Comparison of ENCODE assay signal across 22 mouse cellular contexts in the genomic region with DNA sequence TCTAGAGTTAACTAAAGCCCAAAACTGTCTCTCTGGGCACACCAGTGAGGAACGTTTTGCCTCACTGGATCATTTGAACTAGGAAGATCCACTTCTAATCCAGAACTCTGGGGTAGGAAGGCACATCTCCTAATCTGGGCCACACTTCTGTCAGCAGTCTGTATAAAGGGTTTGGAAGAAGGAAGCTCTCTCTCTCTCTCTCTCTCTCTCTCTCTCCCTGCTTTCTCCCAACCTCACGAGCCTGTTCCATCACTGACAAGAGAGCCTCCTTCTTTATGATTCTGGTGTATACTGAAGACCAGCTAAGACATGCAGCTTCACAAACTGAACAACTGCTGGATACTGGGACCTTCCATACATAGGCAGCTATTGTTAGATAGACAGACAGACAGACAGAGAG. TPM values are rescaled to one million over a fixed set of nuclear protein-coding genes. Genes with fewer than 3 reads are reported as not detected.
DNase-seq lines count a peak whose midpoint lies in the region; ATAC-seq lines count a peak whose summit lies in the region.
"Had no signal": no experiment of that assay in that cellular context is flagged by ENCODE, and none has a peak within 500 bp of the region (broad histone marks: within the 10 kb centered on the region; RNA-seq: fewer than 3 reads in every experiment).

No protein-coding gene starts in this region.

- H3K36me3 ChIP-seq in kidney, embryonic 15.5 days, result no peaks in the 10 kb centered on the region
- no peaks in the 10 kb centered on the region for H3K36me3 ChIP-seq in midbrain, embryonic 10.5 days
- H3K36me3 ChIP-seq in midbrain, embryonic 11.5 days (ENCODE audit: control insufficient read depth, insufficient read depth, low read length), result no peaks in the 10 kb centered on the region
- H3K36me3 ChIP-seq in liver, embryonic 12.5 days, result no peaks in the 10 kb centered on the region
- H3K36me3 ChIP-seq in liver, embryonic 16.5 days (ENCODE audit: control insufficient read depth, insufficient read depth), result no peaks in the 10 kb centered on the region
- H3K36me3 ChIP-seq: forebrain, embryonic 10.5 days; heart, embryonic 13.5 days; limb, embryonic 10.5 days; limb, embryonic 15.5 days; lung, embryonic 15.5 days; midbrain, embryonic 15.5 days had no signal

- peaks cover 48% of the 10 kb centered on the region for H3K4me1 ChIP-seq in kidney, embryonic 15.5 days
- peaks cover 74% of the 10 kb centered on the region for H3K4me1 ChIP-seq in midbrain, embryonic 10.5 days
- peaks cover 33% of the 10 kb centered on the region for H3K4me1 ChIP-seq in midbrain, embryonic 11.5 days (ENCODE audit: control insufficient read depth, insufficient read depth, low read length)
- peaks cover 65% of the 10 kb centered on the region for H3K4me1 ChIP-seq in liver, embryonic 12.5 days
- peaks cover 29% of the 10 kb centered on the region for H3K4me1 ChIP-seq in liver, embryonic 16.5 days (ENCODE audit: control insufficient read depth, low read depth, low read length)
- H3K4me1 ChIP-seq: lung, embryonic 15.5 days had no signal

- 56% methylated on average over 2 of the region's 2 CpGs for WGBS in kidney, embryonic 15.5 days
- 83% methylated on average over 2 of the region's 2 CpGs for WGBS in midbrain, embryonic 10.5 days
- WGBS in midbrain, embryonic 11.5 days, result 86% methylated on average over 2 of the region's 2 CpGs
- 50% methylated on average over 2 of the region's 2 CpGs for WGBS in liver, embryonic 12.5 days (ENCODE audit: insufficient replicate concordance)
- 37% methylated on average over 2 of the region's 2 CpGs for WGBS in liver, embryonic 16.5 days (ENCODE audit: insufficient replicate concordance)

- no peak overlapping the region for H3K4me2 ChIP-seq in kidney, embryonic 15.5 days
- H3K4me2 ChIP-seq in midbrain, embryonic 11.5 days, result no peak overlapping the region
- no peak overlapping the region for H3K4me2 ChIP-seq in liver, embryonic 12.5 days
- no peak overlapping the region for H3K4me2 ChIP-seq in liver, embryonic 16.5 days (ENCODE audit: low read depth, low read length)
- H3K4me2 ChIP-seq: heart, embryonic 13.5 days; limb, embryonic 15.5 days; lung, embryonic 15.5 days; midbrain, embryonic 15.5 days had no signal

- no peak overlapping the region for H3K9ac ChIP-seq in kidney, embryonic 15.5 days
- H3K9ac ChIP-seq in midbrain, embryonic 11.5 days (ENCODE audit: low read length), result no peak overlapping the region
- H3K9ac ChIP-seq in liver, embryonic 12.5 days, result no peak overlapping the region
- H3K9ac ChIP-seq in liver, embryonic 16.5 days (ENCODE audit: low read depth, low read length), result no peak overlapping the region
- H3K9ac ChIP-seq: forebrain, postnatal 0 days; heart, embryonic 13.5 days; limb, embryonic 15.5 days; lung, embryonic 15.5 days; midbrain, embryonic 15.5 days had no signal

- H3K9me3 ChIP-seq in kidney, embryonic 15.5 days (replicated peaks), result no peaks in the 10 kb centered on the region; the same call in 1 of the 2 replicates
- H3K9me3 ChIP-seq in midbrain, embryonic 10.5 days (replicated peaks), result no peaks in the 10 kb centered on the region
- no peaks in the 10 kb centered on the region for H3K9me3 ChIP-seq in midbrain, embryonic 11.5 days (ENCODE audit: control insufficient read depth, low read length)
- H3K9me3 ChIP-seq in liver, embryonic 12.5 days (replicated peaks), result peaks cover 9% of the 10 kb centered on the region
- no peaks in the 10 kb centered on the region for H3K9me3 ChIP-seq in liver, embryonic 16.5 days (replicated peaks; ENCODE audit: control insufficient read depth, low read length)
- H3K9me3 ChIP-seq: forebrain, embryonic 10.5 days; heart, embryonic 13.5 days; limb, embryonic 10.5 days; limb, embryonic 15.5 days; lung, embryonic 15.5 days; midbrain, embryonic 15.5 days had no signal

- H3K4me3 ChIP-seq in kidney, embryonic 15.5 days (replicated peaks), result no peak overlapping the region
- no peak overlapping the region for H3K4me3 ChIP-seq in midbrain, embryonic 10.5 days
- no peak overlapping the region for H3K4me3 ChIP-seq in midbrain, embryonic 11.5 days (ENCODE audit: low read depth, low read length)
- H3K4me3 ChIP-seq in liver, embryonic 12.5 days, result no peak overlapping the region
- no peak overlapping the region for H3K4me3 ChIP-seq in liver, embryonic 16.5 days (ENCODE audit: low read depth, low read length)
- H3K4me3 ChIP-seq: forebrain, embryonic 10.5 days; heart, embryonic 13.5 days; limb, embryonic 10.5 days; limb, embryonic 15.5 days; lung, embryonic 15.5 days; midbrain, embryonic 15.5 days had no signal

- no peak for ATAC-seq in kidney, embryonic 15.5 days (replicated peaks; ENCODE audit: low FRiP score)
- no peak for ATAC-seq in midbrain, embryonic 11.5 days (ENCODE audit: low FRiP score)
- no peak for ATAC-seq in liver, embryonic 12.5 days
- no peak for ATAC-seq in liver, embryonic 16.5 days (ENCODE audit: low read depth)
- no peak for ATAC-seq in megakaryocyte-erythroid progenitor cell, adult 5-6 weeks (replicated peaks; ENCODE audit: low FRiP score, low TSS enrichment, poor library complexity, severe bottlenecking)
- ATAC-seq: forebrain, postnatal 0 days; intestine, postnatal 0 days; midbrain, embryonic 15.5 days had no signal

- peak overlapping the region; percentile 74; the same call in 1 of the 2 replicates for H3K27ac ChIP-seq in kidney, embryonic 15.5 days
- peak overlapping the region; percentile 23; the same call in 1 of the 2 replicates for H3K27ac ChIP-seq in midbrain, embryonic 10.5 days (replicated peaks)
- no peak overlapping the region for H3K27ac ChIP-seq in midbrain, embryonic 11.5 days (ENCODE audit: low read depth, low read length)
- peak overlapping the region; percentile 81 for H3K27ac ChIP-seq in liver, embryonic 12.5 days
- H3K27ac ChIP-seq in liver, embryonic 16.5 days (ENCODE audit: low read length), result peak overlapping the region; percentile 13
- H3K27ac ChIP-seq: forebrain, embryonic 10.5 days; heart, embryonic 13.5 days; limb, embryonic 10.5 days; limb, embryonic 15.5 days; lung, embryonic 15.5 days; midbrain, embryonic 15.5 days had no signal

- DNase-seq in kidney, adult 18-20 months, result no peak
- DNase-seq in midbrain, embryonic 10.5 days (ENCODE audit: low spot score), result no peak
- no peak for DNase-seq in midbrain, embryonic 11.5 days (ENCODE audit: low spot score, missing footprints)
- DNase-seq: cerebellum, adult 8-10 months; cerebellum, postnatal 25 days; forebrain, postnatal 0 days; right cerebral cortex, adult 18-20 months had no signal

- H3K27me3 ChIP-seq in kidney, embryonic 15.5 days, result peaks cover 24% of the 10 kb centered on the region
- peaks cover 11% of the 10 kb centered on the region for H3K27me3 ChIP-seq in midbrain, embryonic 10.5 days (ENCODE audit: low read depth, poor library complexity, severe bottlenecking)
- no peaks in the 10 kb centered on the region for H3K27me3 ChIP-seq in midbrain, embryonic 11.5 days (ENCODE audit: control insufficient read depth, insufficient read depth, low read length)
- peaks cover 38% of the 10 kb centered on the region for H3K27me3 ChIP-seq in liver, embryonic 12.5 days (replicated peaks)
- peaks cover 9% of the 10 kb centered on the region for H3K27me3 ChIP-seq in liver, embryonic 16.5 days (ENCODE audit: control insufficient read depth, insufficient read depth, low read depth, low read length)
- H3K27me3 ChIP-seq: midbrain, embryonic 15.5 days had no signal

RNA-seq across cellular contexts. Expression of gene Cryba4, which starts 10.5 kb away (rescaled TPM):
- polyA plus RNA-seq in kidney, embryonic 15.5 days (2015; fragmentation: Nextera tagmentation; extraction: Ambion mirVana), result 0.99 and 1.1 TPM in 2 replicates
- polyA plus RNA-seq in midbrain, embryonic 10.5 days (2016; fragmentation: Nextera tagmentation; extraction: Ambion mirVana), result 0.43 and 1.4 TPM in 2 replicates
- polyA plus RNA-seq in midbrain, embryonic 11.5 days (2014; fragmentation: Nextera tagmentation; extraction: Ambion mirVana), result 0.52 and 2.0 TPM in 2 replicates
- 0.73 and 0.77 TPM in 2 replicates for polyA plus RNA-seq in liver, embryonic 12.5 days (2016; fragmentation: Nextera tagmentation; extraction: Ambion mirVana)
- 0.49 and 0.67 TPM in 2 replicates for polyA plus RNA-seq in liver, embryonic 16.5 days (2015; fragmentation: Nextera tagmentation; extraction: Ambion mirVana)
- not detected in 2 replicates for total RNA-seq in megakaryocyte-erythroid progenitor cell, adult 5-6 weeks (2014; fragmentation: Nextera tagmentation)
- total RNA-seq in megakaryocyte-erythroid progenitor cell, adult 5-6 weeks (2017), result not detected in 2 replicates
- total RNA-seq: CH12.LX; forebrain, postnatal 0 days; hematopoietic stem cell, adult 5-6 weeks; megakaryocyte progenitor cell, adult 5-6 weeks had no signal

RNA-seq across cellular contexts. Expression of gene Crybb1, which starts 13.8 kb away (rescaled TPM):
- 2.1 and 2.4 TPM in 2 replicates for polyA plus RNA-seq in kidney, embryonic 15.5 days (2015; fragmentation: Nextera tagmentation; extraction: Ambion mirVana)
- polyA plus RNA-seq in midbrain, embryonic 10.5 days (2016; fragmentation: Nextera tagmentation; extraction: Ambion mirVana), result 0.41 and 0.91 TPM in 2 replicates
- 0.29 and 0.84 TPM in 2 replicates for polyA plus RNA-seq in midbrain, embryonic 11.5 days (2014; fragmentation: Nextera tagmentation; extraction: Ambion mirVana)
- 0.15 and 0.16 TPM in 2 replicates for polyA plus RNA-seq in liver, embryonic 12.5 days (2016; fragmentation: Nextera tagmentation; extraction: Ambion mirVana)
- polyA plus RNA-seq in liver, embryonic 16.5 days (2015; fragmentation: Nextera tagmentation; extraction: Ambion mirVana), result 0.28 and 0.32 TPM in 2 replicates
- total RNA-seq in megakaryocyte-erythroid progenitor cell, adult 5-6 weeks (2014; fragmentation: Nextera tagmentation), result not detected in 2 replicates
- not detected in 2 replicates for total RNA-seq in megakaryocyte-erythroid progenitor cell, adult 5-6 weeks (2017)
- total RNA-seq: CH12.LX; ES-E14; hematopoietic stem cell, adult 5-6 weeks; megakaryocyte progenitor cell, adult 5-6 weeks had no signal
- polyA plus RNA-seq: forebrain, embryonic 10.5 days; limb, embryonic 10.5 days had no signal

RNA-seq across cellular contexts. Expression of gene Tpst2, which starts 34.6 kb away (rescaled TPM):
- 53.4 and 60.0 TPM in 2 replicates for polyA plus RNA-seq in kidney, embryonic 15.5 days (2015; fragmentation: Nextera tagmentation; extraction: Ambion mirVana)
- polyA plus RNA-seq in midbrain, embryonic 10.5 days (2016; fragmentation: Nextera tagmentation; extraction: Ambion mirVana), result 35.9 and 37.0 TPM in 2 replicates
- polyA plus RNA-seq in midbrain, embryonic 11.5 days (2014; fragmentation: Nextera tagmentation; extraction: Ambion mirVana), result 29.3 and 33.5 TPM in 2 replicates
- polyA plus RNA-seq in liver, embryonic 12.5 days (2016; fragmentation: Nextera tagmentation; extraction: Ambion mirVana), result 40.5 and 45.1 TPM in 2 replicates
- polyA plus RNA-seq in liver, embryonic 16.5 days (2015; fragmentation: Nextera tagmentation; extraction: Ambion mirVana), result 38.5 and 38.8 TPM in 2 replicates
- 37.4 and 43.4 TPM in 2 replicates for total RNA-seq in megakaryocyte-erythroid progenitor cell, adult 5-6 weeks (2014; fragmentation: Nextera tagmentation)
- 17.6 and 27.3 TPM in 2 replicates for total RNA-seq in megakaryocyte-erythroid progenitor cell, adult 5-6 weeks (2017)
